Mouse (Mus musculus): ENCODE measurements around the gene Zkscan14.

- TF ChIP-seq CTCF (IDR thresholded peaks at IDR 0.05) (0 out of 2 replicates have a peak, but pooled peaks have one; percentile 12), EP300 (IDR thresholded peaks at IDR 0.05) (no peak)
Measured at GRCm38 (mm10) chr5:145202446-145202845, 778 bp upstream of the Zkscan14 start.
